Mouse (Mus musculus): Measurements from ENCODE around the gene Tsen54.

- TF ChIP-seq CTCF (IDR thresholded peaks at IDR 0.05; ENCODE audit: extremely low read depth, insufficient read length, insufficient replicate concordance, low read depth, low read length) (no peak), POLR2A (IDR thresholded peaks at IDR 0.05; ENCODE audit: low read depth, low read length) (no peak)
Measured at GRCm38 (mm10) chr11:115836656-115837395, 22.3 kb downstream of the Tsen54 start.

Measured in small intestine, adult 2 months (tissue).